Mouse (Mus musculus) kidney, postnatal 14 days (tissue): ENCODE measurements around the gene Ttyh2.

Experiments used
- DNase-seq: peaks from one replicate; pipeline ENCODE4 v3.0.0; 2022; ENCODE audit warnings: mixed read lengths

Ttyh2 gene

GRCm38 (mm10) chr11:114683029-114683721 is 7.9 kb downstream of the Ttyh2 start:
- no peak for DNase-seq

GRCm38 (mm10) chr11:114683722-114684621 is 8.7 kb downstream of the Ttyh2 start:
- no peak for DNase-seq

GRCm38 (mm10) chr11:114684627-114685373 is 9.6 kb downstream of the Ttyh2 start:
- DNase-seq: peak; percentile 68

GRCm38 (mm10) chr11:114685526-114686040 is 10.4 kb downstream of the Ttyh2 start:
- no peak for DNase-seq

- DNase-seq: no peak
These were observed 11.2 kb downstream of the Ttyh2 start for GRCm38 (mm10) chr11:114686221-114686959.

- peak; percentile 41 for DNase-seq
These were observed 12.4 kb downstream of the Ttyh2 start for GRCm38 (mm10) chr11:114687574-114688188.

GRCm38 (mm10) chr11:114688729-114689128 is 13.5 kb downstream of the Ttyh2 start:
- DNase-seq: no peak

GRCm38 (mm10) chr11:114690192-114690591 is 15.0 kb downstream of the Ttyh2 start:
- DNase-seq: no peak

- no peak for DNase-seq
These were observed 16.4 kb downstream of the Ttyh2 start for GRCm38 (mm10) chr11:114691454-114692182.

- DNase-seq: no peak
These were observed 17.4 kb downstream of the Ttyh2 start for GRCm38 (mm10) chr11:114692601-114693000.

- DNase-seq: no peak
These were observed 18.2 kb downstream of the Ttyh2 start for GRCm38 (mm10) chr11:114693456-114693855.

- no peak for DNase-seq
These were observed 19.2 kb downstream of the Ttyh2 start for GRCm38 (mm10) chr11:114694451-114694850.

GRCm38 (mm10) chr11:114698496-114698895 is 23.3 kb downstream of the Ttyh2 start:
- DNase-seq: no peak

GRCm38 (mm10) chr11:114699511-114699910 is 24.3 kb downstream of the Ttyh2 start:
- peak; percentile 79 for DNase-seq

GRCm38 (mm10) chr11:114702311-114702995 is 27.2 kb downstream of the Ttyh2 start:
- DNase-seq: no peak

GRCm38 (mm10) chr11:114702996-114703361 is 27.7 kb downstream of the Ttyh2 start:
- DNase-seq: no peak

GRCm38 (mm10) chr11:114704071-114704913 is 29.1 kb downstream of the Ttyh2 start:
- DNase-seq: no peak

GRCm38 (mm10) chr11:114706358-114706757 is 31.1 kb downstream of the Ttyh2 start:
- DNase-seq: no peak

GRCm38 (mm10) chr11:114711393-114711792 is 36.2 kb downstream of the Ttyh2 start:
- no peak for DNase-seq

GRCm38 (mm10) chr11:114711861-114712260 is 36.6 kb downstream of the Ttyh2 start:
- no peak for DNase-seq
